Mouse (Mus musculus) hindbrain, embryonic 15.5 days (tissue): ENCODE results near the gene Il9. TPM values are rescaled to one million over a fixed set of nuclear protein-coding genes. Genes with fewer than 3 reads are reported as not detected.

Experiments
- ATAC-seq: fragments of 200-750 bp; cut with Nextera tagmentation; 2 replicates; pipeline ENCODE4 v1.8.0; 2017; ENCODE audit warnings: low read depth, moderate number of reproducible peaks, moderate TSS enrichment; ENCODE audit not compliant: low FRiP score
- H3K27ac ChIP-seq: fragments of 300-500 bp; sonication (generic); replicated peaks from 2 replicates; pipeline ENCODE4 v1.5.1; 2015; ENCODE audit warnings: mild to moderate bottlenecking, inconsistent platforms
- H3K27me3 ChIP-seq: fragments of 300-500 bp; sonication (generic); 2 replicates; pipeline ENCODE4 v1.6.1; 2015; ENCODE audit warnings: control low read depth, inconsistent platforms
- H3K36me3 ChIP-seq: fragments of 300-500 bp; sonication (generic); 2 replicates; pipeline ENCODE4 v1.6.1; 2015; ENCODE audit warnings: control low read depth, inconsistent platforms
- H3K4me1 ChIP-seq: fragments of 300-500 bp; sonication (generic); replicated peaks from 2 replicates; pipeline ENCODE4 v1.6.1; 2015; ENCODE audit warnings: control low read depth, inconsistent platforms
- H3K4me2 ChIP-seq: fragments of 300-500 bp; sonication (generic); 2 replicates; pipeline ENCODE4 v1.6.1; 2015; ENCODE audit warnings: moderate library complexity, mild to moderate bottlenecking, inconsistent platforms
- H3K4me3 ChIP-seq: fragments of 300-500 bp; sonication (generic); 2 replicates; pipeline ENCODE4 v1.5.1; 2015; ENCODE audit warnings: mild to moderate bottlenecking, inconsistent platforms
- H3K9ac ChIP-seq: fragments of 300-500 bp; sonication (generic); 2 replicates; pipeline ENCODE4 v1.6.1; 2015; ENCODE audit warnings: inconsistent platforms
- H3K9me3 ChIP-seq: fragments of 300-500 bp; sonication (generic); 2 replicates; pipeline ENCODE4 v1.6.1; 2016; ENCODE audit warnings: control low read depth, inconsistent platforms
- WGBS: fragments of 180-500 bp; shearing (Covaris S2); methylation state at CpG from one replicate; pipeline ENCODE4 v1.1.7; 2015; 5-methylcytosine and 5-hydroxymethylcytosine counted together
- polyA plus RNA-seq: library from polyadenylated mRNA; unstranded; fragments of >200 nt; fragmentation: Nextera tagmentation; extraction: Ambion mirVana; gene quantifications from 2 replicates; pipeline ENCODE4 v1.2.1, GENCODE M21; 2015

Il9 gene
- polyA plus RNA-seq, 1 experiment from 2014 or later = not detected

DNA sequence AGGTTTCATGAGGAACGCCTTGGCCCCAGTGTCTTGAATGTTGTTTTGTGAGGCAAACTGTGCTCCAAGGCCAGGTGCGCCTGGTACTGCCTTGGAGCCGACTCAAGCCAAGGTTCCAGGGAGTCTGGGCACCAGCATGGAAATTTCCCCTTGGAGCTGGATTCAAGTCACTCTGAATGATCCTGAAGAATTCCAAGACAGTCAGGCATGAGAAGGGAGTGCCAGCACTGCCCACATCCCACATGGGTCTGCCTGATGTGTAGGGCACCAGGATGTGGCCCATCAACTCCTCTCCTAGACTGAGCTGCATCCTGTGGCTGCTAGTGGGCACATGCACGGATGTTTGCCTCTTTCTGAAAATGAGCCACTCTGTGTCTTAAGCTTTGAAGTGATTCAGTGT is 13.5 kb downstream of the Il9 start:
- Histone ChIP-seq H3K36me3 (no peaks in the 10 kb centered on the region), H3K4me3 (no peak overlapping the region), H3K4me2 (no peak overlapping the region), H3K9me3 (no peaks in the 10 kb centered on the region), H3K4me1 (peaks cover 7% of the 10 kb centered on the region), H3K27me3 (no peaks in the 10 kb centered on the region), H3K9ac (no peak overlapping the region), H3K27ac (no peak overlapping the region)
- WGBS = 90% methylated on average over 4 of the region's 4 CpGs
- no peak for ATAC-seq

- no peak for ATAC-seq
- Histone ChIP-seq H3K4me1 (peaks cover 7% of the 10 kb centered on the region), H3K4me3 (no peak overlapping the region), H3K27me3 (no peaks in the 10 kb centered on the region), H3K9ac (no peak overlapping the region), H3K9me3 (no peaks in the 10 kb centered on the region), H3K4me2 (no peak overlapping the region), H3K36me3 (no peaks in the 10 kb centered on the region), H3K27ac (no peak overlapping the region)
- 98% methylated on average over 7 of the region's 7 CpGs for WGBS
These were observed 14.3 kb downstream of the Il9 start for GRCm38 (mm10) chr13:56467786-56468185.

DNA sequence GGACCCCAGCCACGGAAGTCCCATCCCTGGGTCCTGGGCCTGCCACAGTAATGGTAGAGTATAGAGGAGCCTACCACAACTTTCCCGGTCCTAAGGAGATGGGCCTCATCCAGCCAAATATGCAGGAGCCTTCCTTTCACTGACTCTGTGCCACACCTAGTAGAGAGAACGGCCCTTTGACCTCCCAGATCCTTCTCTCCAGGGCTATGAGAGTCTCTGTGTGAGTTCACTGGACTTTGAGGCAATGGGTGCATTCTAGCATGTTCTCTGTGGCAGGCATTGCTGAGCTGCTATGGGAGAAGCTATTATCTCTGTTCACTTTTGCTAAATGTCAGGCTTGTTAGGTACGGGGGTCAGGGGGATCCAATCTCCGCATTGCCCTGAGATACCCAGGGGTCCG is 18.3 kb downstream of the Il9 start:
- no peak overlapping the region for H3K9ac ChIP-seq
- H3K36me3 ChIP-seq = no peaks in the 10 kb centered on the region
- H3K27ac ChIP-seq = no peak overlapping the region
- H3K4me1 ChIP-seq = no peaks in the 10 kb centered on the region
- H3K4me3 ChIP-seq = no peak overlapping the region
- no peak; the same call in 1 of the 2 replicates for ATAC-seq
- WGBS = 71% methylated on average over 6 of the region's 6 CpGs
- no peaks in the 10 kb centered on the region for H3K27me3 ChIP-seq
- H3K9me3 ChIP-seq = no peaks in the 10 kb centered on the region
- no peak overlapping the region for H3K4me2 ChIP-seq

GRCm38 (mm10) chr13:56463261-56463660 is 18.8 kb downstream of the Il9 start:
- no peaks in the 10 kb centered on the region for H3K36me3 ChIP-seq
- no peaks in the 10 kb centered on the region for H3K27me3 ChIP-seq
- H3K27ac ChIP-seq = no peak overlapping the region
- H3K4me2 ChIP-seq = no peak overlapping the region
- H3K9ac ChIP-seq = no peak overlapping the region
- H3K4me1 ChIP-seq = 0 out of 2 replicates have a peak, but pooled peaks cover 2% of the 10 kb centered on the region
- 66% methylated on average over 7 of the region's 7 CpGs for WGBS
- peak; percentile 63 for ATAC-seq
- H3K9me3 ChIP-seq = no peaks in the 10 kb centered on the region
- H3K4me3 ChIP-seq = no peak overlapping the region

GRCm38 (mm10) chr13:56462791-56463190 is 19.3 kb downstream of the Il9 start:
- no peak overlapping the region for H3K9ac ChIP-seq
- H3K36me3 ChIP-seq = no peaks in the 10 kb centered on the region
- H3K4me1 ChIP-seq = 0 out of 2 replicates have a peak, but pooled peaks cover 3% of the 10 kb centered on the region
- WGBS = 74% methylated on average over 4 of the region's 4 CpGs
- ATAC-seq = peak; percentile 42; the same call in 1 of the 2 replicates
- H3K4me3 ChIP-seq = no peak overlapping the region
- H3K4me2 ChIP-seq = no peak overlapping the region
- H3K9me3 ChIP-seq = no peaks in the 10 kb centered on the region
- no peaks in the 10 kb centered on the region for H3K27me3 ChIP-seq
- H3K27ac ChIP-seq = no peak overlapping the region

- ATAC-seq = no peak
- Histone ChIP-seq H3K36me3 (no peaks in the 10 kb centered on the region), H3K4me1 (0 out of 2 replicates have a peak, but pooled peaks cover 3% of the 10 kb centered on the region), H3K27ac (no peak overlapping the region), H3K27me3 (0 out of 2 replicates have a peak, but pooled peaks cover 4% of the 10 kb centered on the region), H3K4me3 (no peak overlapping the region), H3K9me3 (no peaks in the 10 kb centered on the region), H3K4me2 (no peak overlapping the region), H3K9ac (no peak overlapping the region)
- WGBS = 89% methylated on average over 4 of the region's 4 CpGs
These were observed 20.6 kb downstream of the Il9 start for GRCm38 (mm10) chr13:56461460-56461859.

DNA sequence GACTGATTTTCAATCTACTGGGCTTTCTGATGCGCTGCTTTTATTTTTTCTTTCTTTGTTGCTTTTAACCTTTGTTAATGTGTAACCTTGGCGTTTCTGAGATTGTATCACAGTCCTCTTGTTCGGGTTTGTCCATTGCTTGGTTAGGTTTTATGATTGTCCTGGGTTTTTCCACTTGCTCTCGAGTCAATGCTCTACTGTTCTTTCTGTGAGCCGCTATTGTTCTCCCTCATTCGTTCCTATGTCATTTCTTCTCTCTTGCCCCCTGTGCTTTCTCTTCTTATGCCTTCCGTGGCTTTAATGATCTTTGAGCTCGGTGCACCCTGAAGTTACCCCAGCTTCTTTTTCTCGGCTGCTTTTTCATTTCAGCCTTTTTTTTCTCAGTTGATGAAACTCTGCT is 24.0 kb downstream of the Il9 start:
- H3K4me3 ChIP-seq = no peak overlapping the region
- 0 out of 2 replicates have a peak, but pooled peaks cover 4% of the 10 kb centered on the region for H3K27me3 ChIP-seq
- no peaks in the 10 kb centered on the region for H3K9me3 ChIP-seq
- no peak overlapping the region for H3K9ac ChIP-seq
- no peak overlapping the region for H3K27ac ChIP-seq
- H3K4me2 ChIP-seq = no peak overlapping the region
- no peak for ATAC-seq
- 33% methylated on average over 9 of the region's 9 CpGs for WGBS
- H3K4me1 ChIP-seq = 0 out of 2 replicates have a peak, but pooled peaks cover 3% of the 10 kb centered on the region
- H3K36me3 ChIP-seq = no peaks in the 10 kb centered on the region

GRCm38 (mm10) chr13:56450035-56450434 is 32.0 kb downstream of the Il9 start:
- 71% methylated on average over 8 of the region's 8 CpGs for WGBS
- no peak overlapping the region for H3K9ac ChIP-seq
- no peak overlapping the region for H3K4me3 ChIP-seq
- H3K4me1 ChIP-seq = peaks cover 12% of the 10 kb centered on the region
- no peaks in the 10 kb centered on the region for H3K36me3 ChIP-seq
- peaks cover 3% of the 10 kb centered on the region; the same call in 1 of the 2 replicates for H3K27me3 ChIP-seq
- 0 out of 2 replicates have a peak overlapping the region, but pooled peaks have one; percentile 15 for H3K4me2 ChIP-seq
- H3K9me3 ChIP-seq = no peaks in the 10 kb centered on the region
- ATAC-seq = peak; percentile 21; the same call in 1 of the 2 replicates
- H3K27ac ChIP-seq = no peak overlapping the region

GRCm38 (mm10) chr13:56449239-56450030 is 32.6 kb downstream of the Il9 start:
- 0 out of 2 replicates have a peak overlapping the region, but pooled peaks have one; percentile 15 for H3K4me2 ChIP-seq
- peaks cover 3% of the 10 kb centered on the region; the same call in 1 of the 2 replicates for H3K27me3 ChIP-seq
- WGBS = 45% methylated on average over 10 of the region's 10 CpGs
- no peak overlapping the region for H3K9ac ChIP-seq
- no peak overlapping the region for H3K4me3 ChIP-seq
- peaks cover 12% of the 10 kb centered on the region for H3K4me1 ChIP-seq
- H3K27ac ChIP-seq = no peak overlapping the region
- H3K9me3 ChIP-seq = no peaks in the 10 kb centered on the region
- no peaks in the 10 kb centered on the region for H3K36me3 ChIP-seq
- peak; percentile 46; the same call in 1 of the 2 replicates for ATAC-seq

DNA sequence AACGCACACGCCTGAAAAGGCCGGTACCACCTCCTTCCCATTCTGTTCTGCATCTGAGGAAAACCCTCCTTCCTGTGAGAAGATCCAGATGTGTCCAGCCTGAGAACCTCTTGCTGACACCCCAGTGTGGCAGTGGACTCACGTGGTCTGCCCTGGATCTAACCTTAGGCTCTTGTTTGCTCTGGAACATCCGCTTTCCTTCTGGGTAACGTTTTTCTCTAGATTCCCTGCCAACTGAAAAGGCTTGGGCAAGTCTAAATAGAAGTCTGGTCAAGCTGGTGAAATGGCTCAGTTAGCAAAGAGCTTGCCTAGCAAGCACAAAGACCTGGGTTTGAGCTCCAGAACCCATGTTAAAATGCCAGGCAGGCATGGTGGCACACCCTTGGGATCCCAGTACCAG is 37.0 kb downstream of the Il9 start:
- Histone ChIP-seq H3K36me3 (no peaks in the 10 kb centered on the region), H3K4me3 (no peak overlapping the region), H3K4me2 (no peak overlapping the region), H3K27ac (no peak overlapping the region), H3K27me3 (peaks cover 14% of the 10 kb centered on the region), H3K4me1 (peaks cover 11% of the 10 kb centered on the region), H3K9me3 (no peaks in the 10 kb centered on the region), H3K9ac (no peak overlapping the region)
- WGBS = 91% methylated on average over 6 of the region's 6 CpGs
- no peak for ATAC-seq

DNA sequence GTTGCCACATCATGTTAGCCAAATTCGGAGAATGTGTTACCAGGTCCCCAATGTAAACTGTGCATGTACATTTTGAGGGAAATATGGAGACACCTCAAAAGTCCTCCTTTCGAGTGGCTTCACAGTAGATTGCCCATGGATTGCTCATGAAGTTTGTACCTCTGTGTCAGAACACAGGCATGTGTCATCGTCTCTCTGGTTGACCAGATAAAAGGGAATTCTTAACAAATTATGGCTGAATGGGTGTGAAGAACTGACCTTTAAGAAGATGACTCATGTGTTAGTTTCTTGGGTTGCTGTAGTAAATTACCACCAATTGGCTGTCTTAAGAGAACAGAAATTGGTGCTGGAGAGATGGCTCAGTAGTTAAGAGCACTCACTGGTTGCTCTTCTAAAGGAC is 37.9 kb downstream of the Il9 start:
- H3K4me1 ChIP-seq = 0 out of 2 replicates have a peak, but pooled peaks cover 3% of the 10 kb centered on the region
- no peaks in the 10 kb centered on the region for H3K9me3 ChIP-seq
- H3K4me3 ChIP-seq = no peak overlapping the region
- H3K9ac ChIP-seq = no peak overlapping the region
- no peaks in the 10 kb centered on the region for H3K36me3 ChIP-seq
- no peak for ATAC-seq
- no peak overlapping the region for H3K27ac ChIP-seq
- H3K4me2 ChIP-seq = no peak overlapping the region
- WGBS = 94% methylated on average over 3 of the region's 3 CpGs
- peaks cover 23% of the 10 kb centered on the region for H3K27me3 ChIP-seq

DNA sequence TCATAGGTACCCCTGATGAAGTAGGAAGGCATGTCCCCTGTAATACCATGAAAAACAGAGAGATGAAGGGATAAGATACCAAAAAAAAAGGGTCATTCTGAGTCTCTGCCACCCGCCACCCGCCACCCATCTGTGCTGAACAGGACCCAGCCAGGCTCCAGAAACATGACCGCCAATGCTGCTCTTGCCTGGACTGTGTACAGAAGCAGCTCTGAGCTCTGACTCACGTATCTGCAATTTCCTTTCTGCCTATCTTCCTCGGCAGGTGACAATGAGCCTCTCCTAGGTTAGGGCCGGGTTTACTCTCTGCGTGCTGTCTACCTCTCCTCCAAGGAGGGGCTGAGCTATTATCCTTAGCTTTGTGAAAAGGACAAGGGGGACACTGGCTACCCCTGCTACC is 38.6 kb downstream of the Il9 start:
- Histone ChIP-seq H3K4me1 (peaks cover 5% of the 10 kb centered on the region), H3K4me2 (no peak overlapping the region), H3K9me3 (no peaks in the 10 kb centered on the region), H3K27me3 (peaks cover 30% of the 10 kb centered on the region), H3K27ac (no peak overlapping the region), H3K9ac (no peak overlapping the region), H3K4me3 (no peak overlapping the region), H3K36me3 (no peaks in the 10 kb centered on the region)
- ATAC-seq = no peak
- WGBS = 84% methylated on average over 7 of the region's 7 CpGs
